Mouse (Mus musculus) brain, adult 10 weeks (tissue): ENCODE data around the gene Atp12a. TPM values are rescaled to one million over a fixed set of nuclear protein-coding genes. Genes with fewer than 3 reads are reported as not detected.

Experiments
- polyA plus RNA-seq: library from polyadenylated mRNA; stranded (reverse); fragments of 350-450 nt; fragmentation: Illumina TruSeq; extraction: RNeasy Lipid Tissue Mini Kit (QIAGEN cat#74804); gene quantifications from one replicate; pipeline ENCODE4 v1.2.3, GENCODE M21; 2015; ENCODE audit warnings: low read depth, low replicate concordance

Atp12a gene
- polyA plus RNA-seq, result 0.15 TPM

DNA sequence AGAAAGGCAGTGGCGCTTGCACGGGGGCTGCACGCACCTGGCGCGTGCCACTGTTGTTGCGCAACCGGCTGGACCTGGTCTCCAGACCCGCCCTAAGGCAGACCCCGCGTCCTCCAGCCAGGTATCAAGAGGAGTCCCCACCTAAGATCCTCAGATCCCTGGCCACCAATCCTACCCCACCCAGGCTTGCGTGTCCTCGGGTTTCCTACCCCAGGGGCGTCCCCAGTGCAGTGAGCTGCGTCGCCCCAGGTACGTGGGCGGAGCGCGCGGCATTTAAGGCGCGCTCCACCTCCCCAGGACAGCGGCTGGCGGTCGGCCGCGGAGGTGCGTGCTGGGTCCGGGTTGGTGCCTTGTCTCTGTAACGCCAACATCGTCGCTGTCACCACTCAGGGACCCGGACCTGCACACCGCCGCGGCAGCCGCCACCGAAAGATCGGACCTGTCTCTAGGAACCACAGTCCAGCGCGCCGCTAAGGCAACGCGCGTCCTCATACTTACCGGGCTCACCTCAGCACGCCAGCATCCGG is at the start of gene Atp12a:
Atp12a (plus strand) TSS at position 358 of the 527 bp plus-strand sequence.

DNA sequence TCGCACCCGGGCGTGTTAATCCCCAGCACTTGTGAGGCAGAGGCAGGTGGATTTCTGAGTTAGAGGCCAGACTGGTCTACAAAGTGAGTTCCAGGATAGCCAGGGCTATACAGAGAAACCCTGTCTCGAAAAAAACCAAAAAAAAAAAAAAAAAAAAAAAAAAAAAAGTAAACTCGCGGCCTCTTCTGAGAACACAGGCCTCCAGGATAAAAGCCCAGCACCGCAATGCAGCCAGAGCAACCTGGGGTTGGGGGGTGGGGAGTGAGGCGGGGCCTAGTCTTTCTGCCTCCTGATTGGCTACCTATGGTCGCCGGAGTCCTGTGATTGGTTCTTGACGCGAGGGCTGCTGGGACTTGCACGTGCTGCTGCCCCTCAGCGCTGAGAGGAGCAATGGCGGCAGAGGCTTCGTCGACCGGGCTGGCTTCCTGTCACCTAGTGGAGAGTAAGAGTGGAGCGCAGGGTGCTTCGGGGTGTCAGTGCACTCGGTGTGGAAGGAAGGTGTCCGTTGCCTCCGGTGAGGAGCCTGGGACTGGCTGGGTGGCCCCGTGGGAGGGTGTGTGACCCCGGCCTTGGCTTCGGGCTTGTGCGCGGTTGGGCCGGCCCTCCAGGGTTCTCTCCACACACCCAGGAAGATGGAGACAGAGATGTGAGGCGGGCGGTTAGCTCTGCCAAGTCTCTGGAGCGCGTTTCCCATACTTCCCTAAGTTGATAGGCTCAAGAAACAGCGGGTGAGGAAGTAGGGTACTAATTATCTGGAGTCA is 37.6 kb downstream of the Atp12a start, which contains the start of gene Rnf17:
Rnf17 (plus strand) TSS at position 271 of the 761 bp plus-strand sequence.

Other genes starting within 250 kb of the Atp12a start
- gene Gzme, start 244.4 kb upstream of the Atp12a start, polyA plus RNA-seq, result not detected
- gene Gzmd, start 232.5 kb upstream of the Atp12a start, polyA plus RNA-seq, result not detected
- gene Gzmg, start 205.5 kb upstream of the Atp12a start, polyA plus RNA-seq, result not detected
- gene Gzmn, start 190.5 kb upstream of the Atp12a start, polyA plus RNA-seq, result not detected
- not detected for gene Gzmf, start 153.7 kb upstream of the Atp12a start, polyA plus RNA-seq
- not detected for gene Gzmc, start 130.4 kb upstream of the Atp12a start, polyA plus RNA-seq
- not detected for gene Gzmb, start 102.8 kb upstream of the Atp12a start, polyA plus RNA-seq
- 1.9 TPM for gene Rnf17, start 37.5 kb downstream of the Atp12a start, polyA plus RNA-seq
- 2.6 TPM for gene Cenpj, start 210.4 kb downstream of the Atp12a start, polyA plus RNA-seq
- gene Parp4, start 210.6 kb downstream of the Atp12a start, polyA plus RNA-seq, result 5.1 TPM